Mouse (Mus musculus): ENCODE data around the gene Eaf2.

DNA sequence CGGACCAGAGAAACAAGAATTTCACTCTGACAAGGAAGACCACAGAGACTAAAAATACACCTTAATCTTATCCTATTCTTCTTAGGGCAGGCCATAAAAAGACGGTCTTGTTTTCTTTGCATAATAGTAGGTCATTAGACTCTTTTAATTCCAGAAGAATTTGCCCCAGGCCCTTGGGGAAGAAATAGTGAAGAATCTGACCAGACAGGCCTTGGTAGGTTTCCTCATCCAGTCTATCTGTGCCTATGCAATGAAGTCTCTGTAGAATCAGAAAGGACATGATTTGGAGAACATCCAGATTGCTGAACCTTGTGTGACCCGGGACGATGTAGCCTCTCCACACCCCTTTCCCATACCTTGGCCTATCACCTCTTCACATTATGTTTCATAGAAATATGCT lies 84.6 kb downstream of the Eaf2 start:
- no peak for TF ChIP-seq CTCF (IDR thresholded peaks at IDR 0.05; ENCODE audit: borderline replicate concordance, insufficient read depth, low read depth, low read length)
- no peak for TF ChIP-seq POLR2A (IDR thresholded peaks at IDR 0.05; ENCODE audit: borderline replicate concordance, insufficient read depth, low read length)
